Mouse (Mus musculus): ENCODE results near the gene Slc29a3. TPM values are rescaled to one million over a fixed set of nuclear protein-coding genes. Genes with fewer than 3 reads are reported as not detected.

Gene Slc29a3
- 5.0 to 8.1 TPM (median 5.5 TPM) in 3 replicates for total RNA-seq (2017)

DNA sequence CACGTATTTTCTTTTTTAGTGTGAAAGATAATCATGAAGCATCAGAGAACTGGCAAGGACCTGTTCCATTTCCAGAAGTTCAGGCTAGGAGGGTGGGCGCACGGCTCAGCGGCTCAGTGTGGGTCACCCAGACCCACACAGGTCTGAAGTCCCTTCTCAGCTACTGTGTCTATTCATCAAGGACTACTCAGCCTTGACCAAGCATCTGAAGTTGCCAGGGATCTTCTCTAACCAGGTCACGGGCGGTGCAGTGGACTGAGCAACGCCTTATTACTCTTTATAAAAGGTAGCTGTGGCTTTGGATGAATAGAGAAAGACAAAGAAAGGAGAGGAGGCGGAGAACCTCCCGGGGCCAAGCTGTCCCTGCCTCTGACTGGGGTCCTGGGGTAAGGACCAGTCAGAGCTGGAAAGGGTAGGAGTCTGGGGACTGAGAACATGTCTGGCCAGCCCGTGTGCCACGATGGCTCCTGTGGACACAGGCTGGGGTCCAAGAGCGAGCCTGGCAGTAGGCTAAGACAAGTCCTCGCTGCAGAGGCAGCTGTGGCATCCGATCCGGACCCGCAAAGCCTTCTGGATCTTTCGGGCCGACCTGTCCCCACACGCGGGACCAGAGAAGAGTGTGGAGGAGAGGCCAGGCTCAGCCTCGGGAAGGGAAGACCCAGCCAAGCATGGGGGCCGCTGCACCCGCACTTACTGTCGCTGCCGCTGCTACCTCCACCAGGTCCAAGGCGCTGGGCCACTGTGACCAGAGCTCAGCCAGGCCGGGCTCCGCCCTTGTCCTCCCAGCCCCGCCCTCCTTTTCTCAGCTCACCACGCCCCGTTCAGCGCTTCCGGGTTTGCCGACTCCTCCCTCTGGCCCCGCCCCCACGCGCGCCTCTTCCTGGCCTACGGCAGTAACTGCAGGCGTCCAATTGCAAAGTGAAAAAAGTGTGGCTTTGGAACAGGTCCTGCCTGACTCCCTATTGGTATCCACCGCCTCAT is at the start of gene Slc29a3:
TSS of gene Slc29a3 (minus strand) at position 755 of the 981 bp plus-strand sequence.
- peak; percentile 93 for ATAC-seq (replicated peaks; ENCODE audit: insufficient number of reproducible peaks, low FRiP score, low TSS enrichment, poor library complexity, severe bottlenecking)

DNA sequence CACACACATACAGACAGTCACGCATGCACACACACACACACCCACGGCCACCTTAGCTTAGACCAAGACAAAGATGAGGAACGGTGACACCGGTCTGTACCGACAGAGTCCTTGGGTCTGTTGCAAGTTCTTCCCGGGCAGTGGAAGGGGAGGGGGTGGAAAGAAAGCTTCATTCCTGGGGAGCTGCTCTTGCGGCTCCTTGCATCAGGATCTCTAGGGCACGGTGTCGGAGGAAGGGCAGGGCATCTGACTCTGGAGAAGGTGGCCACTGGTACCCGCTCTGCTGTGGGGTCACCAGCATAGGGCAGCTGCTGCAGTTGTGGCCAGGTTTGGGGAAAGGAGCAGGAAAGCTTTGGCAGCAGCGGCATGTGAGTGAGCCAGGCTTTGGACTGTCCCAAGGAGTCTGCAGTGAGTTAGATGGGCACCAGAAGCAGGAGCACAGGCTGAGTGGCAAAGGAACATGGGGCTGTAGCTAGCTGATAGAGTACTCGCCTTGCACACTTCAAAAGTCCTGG is 49.4 kb upstream of the Slc29a3 start:
- no peak for ATAC-seq (replicated peaks; ENCODE audit: insufficient number of reproducible peaks, low FRiP score, low TSS enrichment, poor library complexity, severe bottlenecking)

DNA sequence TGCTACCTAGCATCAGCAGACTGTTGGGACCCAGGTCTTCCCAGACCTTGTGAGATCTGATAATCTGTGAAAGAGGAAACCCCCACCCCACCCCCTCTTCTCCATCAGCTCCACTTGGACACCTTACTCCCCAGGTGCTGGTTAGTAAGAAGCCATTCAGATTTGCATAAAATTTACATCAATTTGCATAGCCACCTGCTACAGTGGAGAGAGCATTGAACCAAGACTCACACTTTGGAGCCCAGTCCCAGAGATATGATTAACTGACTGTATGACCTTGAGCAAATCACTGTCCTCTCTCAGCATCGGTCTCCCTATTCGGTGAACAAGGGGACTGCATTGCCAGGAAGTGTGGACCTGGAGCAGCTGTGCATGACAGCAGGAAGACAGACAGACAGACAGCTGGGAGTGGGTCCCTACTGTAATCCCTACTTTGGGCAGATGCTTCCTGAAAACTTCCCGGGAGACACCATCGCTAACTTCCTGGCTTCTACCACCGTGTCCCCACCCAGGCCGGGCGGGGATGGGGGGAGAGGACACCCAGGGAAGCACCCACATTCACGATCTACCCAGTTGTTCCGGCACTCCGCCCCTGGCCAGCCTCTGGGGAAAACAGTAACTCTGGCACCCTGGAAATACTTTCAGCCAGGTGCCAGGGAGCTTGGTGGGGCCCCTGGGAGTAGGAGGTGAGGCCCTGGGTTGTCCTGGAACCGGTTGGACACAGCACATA is 48.7 kb upstream of the Slc29a3 start:
- ATAC-seq (replicated peaks; ENCODE audit: insufficient number of reproducible peaks, low FRiP score, low TSS enrichment, poor library complexity, severe bottlenecking) = no peak

DNA sequence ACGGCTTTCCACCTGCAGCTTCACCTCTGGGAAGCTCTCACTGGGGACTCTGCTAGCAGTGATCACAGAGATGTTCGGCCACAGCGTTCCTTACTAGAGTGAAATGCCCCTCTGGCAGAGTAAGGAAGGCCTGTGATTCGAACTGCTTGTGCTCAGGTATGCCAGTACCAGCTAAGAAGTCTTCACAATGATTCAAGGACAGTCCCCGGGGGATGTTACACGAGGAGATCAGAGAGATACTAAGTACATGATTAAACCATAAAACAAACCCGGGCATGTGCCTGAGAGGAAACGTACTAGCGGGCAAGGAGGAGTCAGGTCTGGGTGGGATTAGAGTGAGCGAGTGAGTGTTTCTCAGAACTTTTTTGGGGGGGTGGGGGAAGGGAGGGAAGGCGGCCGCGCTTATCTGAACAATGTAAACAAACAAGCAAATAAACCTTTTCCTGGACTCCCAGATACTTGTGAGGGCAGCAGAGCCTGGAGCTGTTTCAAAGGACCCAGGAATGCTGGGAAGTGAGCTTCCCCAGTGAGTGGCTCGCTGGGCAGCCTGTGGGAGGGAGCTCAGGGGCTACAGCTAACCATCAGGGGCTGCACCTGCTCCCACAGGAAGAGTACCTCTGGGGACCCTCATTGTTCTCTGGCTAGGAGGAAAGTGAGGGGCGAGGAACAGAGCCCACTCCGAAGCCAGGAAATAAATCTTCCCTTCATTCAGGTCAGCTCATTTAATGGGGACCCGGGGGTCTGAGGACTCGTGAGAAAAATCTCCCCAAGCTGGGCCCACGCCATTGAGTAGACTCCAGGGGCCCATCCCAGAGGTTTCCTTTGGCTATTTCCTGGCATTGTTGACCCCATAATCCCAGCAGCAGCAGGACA is 47.9 kb upstream of the Slc29a3 start:
- ATAC-seq (replicated peaks; ENCODE audit: insufficient number of reproducible peaks, low FRiP score, low TSS enrichment, poor library complexity, severe bottlenecking) = no peak

DNA sequence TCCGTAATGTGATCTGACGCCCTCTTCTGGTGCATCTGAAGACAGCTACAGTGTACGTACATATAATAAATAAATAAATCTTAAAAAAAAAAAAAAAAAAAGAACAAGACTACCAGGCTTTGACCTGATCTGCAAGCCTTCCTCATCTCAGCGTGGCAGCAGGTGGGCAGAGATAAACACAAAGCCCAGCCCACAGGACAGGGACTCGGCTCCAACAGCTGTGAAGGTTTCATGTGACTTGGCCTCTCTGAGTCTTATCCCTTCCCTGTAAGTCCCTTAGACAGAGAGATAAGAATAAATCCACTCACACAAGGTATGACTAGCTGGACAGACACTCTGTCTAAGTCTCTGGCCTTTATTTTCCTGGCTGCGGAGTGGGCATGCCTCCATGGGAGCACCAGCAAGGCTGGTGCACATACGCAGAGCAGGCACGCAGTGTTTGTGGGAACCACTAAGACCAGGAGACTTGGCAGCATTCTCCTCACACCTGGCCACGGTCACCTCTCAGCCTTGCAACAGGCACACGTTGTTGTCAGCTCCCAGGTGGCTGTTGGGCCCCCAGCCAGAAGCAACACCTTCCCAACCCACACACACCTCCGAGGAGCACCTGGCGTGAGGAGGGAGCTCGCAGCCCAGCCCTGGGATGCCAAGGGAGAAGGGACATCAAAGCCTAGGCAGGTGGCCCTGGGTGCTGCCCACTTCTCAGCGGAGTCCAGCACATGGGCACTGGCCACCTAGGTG is 45.3 kb upstream of the Slc29a3 start:
- no peak for ATAC-seq (replicated peaks; ENCODE audit: insufficient number of reproducible peaks, low FRiP score, low TSS enrichment, poor library complexity, severe bottlenecking)

DNA sequence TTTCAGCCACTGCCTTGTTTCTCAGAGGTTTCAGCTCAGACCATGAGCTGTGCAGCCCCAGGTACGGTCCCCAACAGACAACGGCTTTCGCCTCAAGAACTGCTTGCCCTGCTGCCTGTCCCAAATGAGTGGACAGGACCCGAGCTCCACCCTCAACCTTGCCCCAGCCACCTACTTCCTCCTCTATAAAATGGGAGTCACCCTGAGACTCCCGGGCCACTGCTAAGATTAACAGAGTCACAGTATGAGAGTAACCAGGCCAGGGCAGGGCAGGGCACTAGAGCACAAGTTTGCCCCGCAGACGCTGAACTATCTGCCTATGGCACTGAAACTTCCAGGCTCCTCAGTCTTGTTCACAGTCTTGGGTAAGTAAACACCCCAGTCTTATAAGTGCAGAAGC is 43.9 kb upstream of the Slc29a3 start:
- ATAC-seq (replicated peaks; ENCODE audit: insufficient number of reproducible peaks, low FRiP score, low TSS enrichment, poor library complexity, severe bottlenecking) = no peak

DNA sequence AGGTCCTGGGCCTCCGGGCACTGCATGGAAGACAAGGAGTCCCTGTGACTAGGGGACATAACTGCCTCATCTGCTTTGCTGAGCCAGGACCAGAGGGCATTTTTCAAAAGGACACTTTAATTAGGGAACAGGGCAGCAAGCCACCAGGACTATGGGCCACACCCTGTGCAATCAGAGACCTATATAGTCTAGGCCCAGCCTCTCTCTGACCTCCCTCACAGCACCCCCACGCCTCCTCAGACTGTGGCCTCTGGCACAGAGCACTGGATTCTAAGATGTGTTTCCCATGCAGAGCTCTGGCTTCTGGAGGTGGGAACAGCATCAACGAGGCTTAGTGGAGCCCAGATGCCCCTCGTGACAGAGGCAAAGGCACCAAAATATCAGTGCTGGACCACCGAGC is 43.4 kb upstream of the Slc29a3 start:
- ATAC-seq (replicated peaks; ENCODE audit: insufficient number of reproducible peaks, low FRiP score, low TSS enrichment, poor library complexity, severe bottlenecking) = no peak

DNA sequence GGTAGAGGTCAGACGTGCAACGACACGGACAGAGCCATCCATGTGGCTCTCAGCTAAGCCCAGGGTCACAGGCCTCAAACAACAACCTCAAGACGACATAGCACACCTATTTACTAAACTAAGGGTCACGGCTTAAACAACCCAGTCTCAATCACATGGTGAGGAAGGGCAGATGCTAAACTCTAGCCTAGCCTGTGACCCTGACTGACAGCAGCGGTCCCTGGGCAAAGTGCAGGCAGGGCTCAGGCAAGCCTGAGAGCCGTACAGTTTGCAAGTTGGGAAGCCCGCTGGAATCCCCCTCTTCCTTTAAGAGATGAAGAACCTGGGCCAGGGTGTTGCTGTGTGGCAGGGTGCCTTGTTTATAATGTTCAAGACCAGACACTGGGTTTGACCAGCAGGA is 42.2 kb upstream of the Slc29a3 start:
- ATAC-seq (replicated peaks; ENCODE audit: insufficient number of reproducible peaks, low FRiP score, low TSS enrichment, poor library complexity, severe bottlenecking) = no peak

DNA sequence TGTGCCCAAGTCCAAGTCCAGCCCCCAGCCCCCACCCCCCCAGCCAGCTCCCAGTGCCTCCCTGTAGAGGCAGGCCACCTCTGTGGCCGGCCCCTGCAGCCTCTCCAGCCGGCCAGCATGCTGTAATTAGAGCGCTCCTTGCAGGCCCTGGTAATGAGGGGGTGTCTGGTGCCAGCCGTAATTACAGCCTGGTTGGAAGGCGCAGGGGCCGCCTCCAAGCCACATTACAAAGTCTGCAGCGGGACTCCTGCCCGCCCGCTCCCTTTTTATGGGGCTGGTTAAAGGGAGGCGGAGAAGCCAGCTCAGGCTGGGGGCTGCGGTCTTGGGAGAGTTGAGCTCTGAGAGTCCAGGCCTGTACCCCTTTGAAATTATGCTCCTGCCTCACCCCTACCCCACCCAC is 41.8 kb upstream of the Slc29a3 start:
- no peak for ATAC-seq (replicated peaks; ENCODE audit: insufficient number of reproducible peaks, low FRiP score, low TSS enrichment, poor library complexity, severe bottlenecking)

DNA sequence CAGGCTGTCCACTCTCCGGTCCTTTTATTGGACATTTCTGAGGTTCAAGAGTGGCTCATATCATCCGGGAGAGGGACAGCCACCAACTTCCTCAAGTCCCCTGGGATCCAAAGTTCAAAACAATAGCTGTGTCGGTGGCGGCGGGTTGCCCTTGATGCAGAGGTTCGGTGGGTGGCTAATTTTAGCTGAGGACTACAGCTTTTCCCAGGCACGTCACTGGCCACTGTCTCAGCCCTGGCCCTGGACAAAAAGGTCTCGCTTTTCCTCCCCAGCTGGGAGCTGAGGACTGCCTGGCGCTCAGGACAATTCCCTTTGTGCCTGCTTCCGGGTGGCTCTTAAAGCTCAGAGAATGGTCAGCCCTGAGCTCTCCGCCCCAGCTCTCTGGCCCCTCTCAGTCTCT is 40.2 kb upstream of the Slc29a3 start:
- no peak for ATAC-seq (replicated peaks; ENCODE audit: insufficient number of reproducible peaks, low FRiP score, low TSS enrichment, poor library complexity, severe bottlenecking)

DNA sequence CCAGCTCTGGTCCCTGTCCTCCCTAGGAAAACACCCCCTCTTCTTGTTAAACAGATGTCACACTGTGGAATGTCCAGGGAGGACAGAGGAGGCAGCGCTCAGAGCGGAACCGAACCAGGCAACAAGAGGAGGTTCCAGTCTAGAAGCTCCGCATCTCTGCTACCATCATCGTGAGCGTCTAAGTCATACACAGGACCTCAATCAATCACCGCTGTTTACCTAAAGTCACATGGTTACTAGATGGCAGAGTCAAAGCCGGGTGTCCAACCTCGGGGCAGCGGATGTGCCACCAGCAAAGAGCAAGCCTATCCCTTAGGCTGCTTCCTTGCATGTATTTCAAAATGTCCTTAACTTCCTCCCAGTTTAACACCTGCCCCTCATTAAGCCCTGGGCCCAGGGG is 39.8 kb upstream of the Slc29a3 start:
- ATAC-seq (replicated peaks; ENCODE audit: insufficient number of reproducible peaks, low FRiP score, low TSS enrichment, poor library complexity, severe bottlenecking) = no peak

DNA sequence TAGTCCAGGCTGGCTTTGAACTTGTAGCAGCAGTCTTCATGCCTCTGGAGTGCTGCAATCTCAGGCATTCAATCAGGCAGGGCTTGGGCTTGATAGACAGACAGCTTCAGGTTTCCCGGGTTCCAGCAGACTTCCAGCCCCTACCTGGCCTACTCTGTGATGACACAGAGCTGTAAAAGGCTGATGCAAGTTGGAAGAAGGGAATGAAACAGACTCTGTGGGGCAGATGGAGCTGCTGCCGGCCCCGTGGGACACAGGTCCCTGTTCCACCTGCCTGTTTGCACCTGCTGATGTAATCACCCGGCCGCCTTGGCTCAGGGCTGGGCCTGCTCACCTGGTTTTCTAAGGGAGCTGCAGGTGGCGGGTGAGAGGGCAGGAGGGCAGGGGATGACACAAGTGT is 38.3 kb upstream of the Slc29a3 start:
- ATAC-seq (replicated peaks; ENCODE audit: insufficient number of reproducible peaks, low FRiP score, low TSS enrichment, poor library complexity, severe bottlenecking) = no peak

DNA sequence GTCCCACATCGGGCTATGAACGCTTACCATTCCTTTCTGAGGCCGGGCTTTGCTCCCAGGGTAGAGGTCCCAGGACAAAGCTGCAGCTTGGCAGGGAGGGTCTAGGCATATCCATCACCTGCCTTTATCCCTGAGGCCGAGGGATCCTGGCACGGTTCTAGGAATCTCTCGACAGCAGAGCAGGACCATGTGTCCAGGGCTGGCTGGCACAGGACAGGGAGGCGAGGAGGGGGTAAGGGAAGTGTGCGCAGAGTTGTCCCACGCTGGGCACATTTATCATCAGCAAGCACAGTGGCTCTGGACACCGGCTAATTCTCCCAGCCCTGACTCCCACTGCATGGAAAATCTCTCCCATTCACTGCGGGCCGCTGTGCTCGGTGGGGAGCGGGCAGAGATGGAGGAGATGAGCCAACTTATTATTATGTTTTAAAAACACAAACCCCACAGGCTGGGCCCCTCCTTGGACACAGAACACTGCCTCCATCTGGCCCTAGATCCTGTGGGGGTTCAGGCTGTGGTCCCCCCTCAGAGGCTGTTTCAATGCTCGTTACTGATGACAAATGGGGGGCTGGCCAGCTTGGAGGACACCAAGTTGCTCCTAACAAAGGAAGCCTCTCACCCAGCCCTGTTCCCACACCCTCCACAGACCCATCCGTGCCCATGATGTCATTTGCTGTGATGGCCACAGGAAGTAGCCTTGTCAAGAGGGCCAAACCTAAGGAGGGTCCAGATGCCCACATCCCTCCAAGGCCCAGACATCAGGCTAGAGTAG is 34.9 kb upstream of the Slc29a3 start:
- ATAC-seq (replicated peaks; ENCODE audit: insufficient number of reproducible peaks, low FRiP score, low TSS enrichment, poor library complexity, severe bottlenecking) = no peak

DNA sequence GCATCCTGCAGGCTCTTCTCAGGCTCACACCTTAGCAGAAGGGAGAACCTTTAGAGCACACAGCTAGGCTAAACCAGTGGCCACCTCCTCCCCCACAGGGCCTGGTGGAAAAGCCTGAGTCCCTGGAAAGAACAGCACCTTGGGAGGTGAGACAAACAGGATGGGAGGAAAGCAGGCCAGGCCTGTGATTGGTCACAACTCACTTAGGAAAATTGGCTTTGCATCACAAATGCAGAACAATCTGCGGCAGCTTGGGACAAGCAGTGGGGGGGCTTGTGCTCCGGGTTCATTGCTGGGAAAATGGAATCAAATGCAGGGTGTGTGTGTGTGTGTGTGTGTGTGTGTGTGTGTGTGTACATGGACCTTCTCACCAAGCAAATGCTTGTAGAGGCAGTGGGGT is 31.0 kb upstream of the Slc29a3 start:
- ATAC-seq (replicated peaks; ENCODE audit: insufficient number of reproducible peaks, low FRiP score, low TSS enrichment, poor library complexity, severe bottlenecking) = no peak

DNA sequence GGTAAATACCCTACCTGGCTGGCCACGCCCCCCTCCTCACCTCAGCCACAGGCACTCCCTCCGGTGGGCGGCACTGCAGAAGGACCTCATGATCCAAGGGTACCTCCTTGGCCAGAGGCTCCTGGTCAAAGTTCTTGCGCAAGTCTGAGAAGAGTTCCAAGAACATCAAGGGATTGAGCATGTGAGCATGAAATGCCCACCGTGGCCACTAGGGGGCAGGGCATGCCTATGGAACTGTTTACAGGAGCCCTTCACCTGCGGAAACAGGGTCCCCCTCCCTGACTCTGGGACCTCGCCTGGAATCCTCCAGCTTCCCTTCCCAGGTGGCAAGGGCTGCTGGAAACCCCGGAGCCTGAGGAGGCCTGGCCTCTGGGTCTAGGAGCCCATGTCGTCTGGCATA is 27.0 kb upstream of the Slc29a3 start:
- ATAC-seq (replicated peaks; ENCODE audit: insufficient number of reproducible peaks, low FRiP score, low TSS enrichment, poor library complexity, severe bottlenecking) = no peak

DNA sequence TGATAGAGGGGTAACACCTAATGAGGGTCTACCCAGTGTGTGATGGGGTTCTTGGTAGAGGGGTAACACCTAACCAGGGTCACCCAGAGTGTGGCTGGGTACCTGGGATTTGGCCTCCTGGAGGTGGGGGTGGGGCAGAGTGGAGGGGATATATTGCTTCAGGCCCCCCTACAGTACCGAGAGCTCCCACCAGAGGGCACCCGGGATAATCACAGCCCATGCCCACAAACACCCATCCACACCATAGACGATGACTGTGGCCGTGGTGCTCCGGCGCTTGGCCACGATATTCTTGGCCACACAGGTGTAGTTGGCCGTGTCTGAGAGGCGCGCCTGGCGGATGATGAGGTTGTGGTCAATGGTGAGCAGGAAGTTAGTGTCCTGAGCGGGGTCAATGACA is 25.9 kb upstream of the Slc29a3 start:
- no peak for ATAC-seq (replicated peaks; ENCODE audit: insufficient number of reproducible peaks, low FRiP score, low TSS enrichment, poor library complexity, severe bottlenecking)

DNA sequence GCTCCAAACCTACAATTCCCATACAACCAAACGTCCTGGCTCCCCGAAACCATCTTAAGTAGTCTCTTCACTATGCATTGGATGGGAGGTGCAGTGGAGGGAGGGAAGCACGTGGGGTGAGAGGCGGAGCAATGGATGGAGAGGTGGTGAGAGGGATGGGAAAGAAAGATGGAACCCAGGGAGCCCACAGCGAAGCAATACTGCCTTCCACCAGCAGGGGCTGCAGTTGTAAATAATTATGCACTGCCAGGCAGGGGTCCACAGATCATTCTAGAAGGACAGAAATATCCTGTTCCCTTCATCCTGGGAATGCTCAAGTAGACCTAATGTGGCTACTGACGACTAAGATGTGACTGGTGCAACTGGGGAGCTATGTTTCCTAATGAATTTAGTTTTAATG is 22.9 kb upstream of the Slc29a3 start:
- no peak for ATAC-seq (replicated peaks; ENCODE audit: insufficient number of reproducible peaks, low FRiP score, low TSS enrichment, poor library complexity, severe bottlenecking)

DNA sequence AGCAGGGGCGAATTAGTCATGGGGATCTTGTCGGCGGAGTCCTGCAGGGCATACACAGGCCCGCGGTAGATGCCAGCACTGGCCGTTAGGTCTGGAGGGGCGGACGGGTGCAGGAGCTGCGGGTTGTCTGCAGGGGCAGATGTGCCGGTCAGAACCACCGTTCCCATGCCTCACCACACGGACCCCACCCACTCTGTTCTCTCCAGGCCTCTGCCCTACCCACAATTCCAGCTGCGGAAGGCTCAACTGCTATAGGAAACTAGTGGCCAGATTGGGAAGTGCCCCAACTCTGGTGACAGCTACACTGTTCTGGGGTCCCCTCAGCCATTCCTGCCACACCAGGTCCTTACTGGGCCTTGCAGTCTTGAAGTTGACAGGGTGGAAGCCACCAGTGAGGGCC is 22.0 kb upstream of the Slc29a3 start:
- ATAC-seq (replicated peaks; ENCODE audit: insufficient number of reproducible peaks, low FRiP score, low TSS enrichment, poor library complexity, severe bottlenecking) = no peak

All from monocyte, adult 5-6 weeks (primary cell).